Mouse (Mus musculus) cerebellum, adult 8-10 months (tissue): Measurements from ENCODE around the gene Olfr1423.
"Not testable (repeated sequence)": the region's sequence is repeated elsewhere in the genome, so short reads cannot be mapped to it uniquely, and the experiment has no call there.

ENCODE experiments used
- DNase-seq: peaks from one replicate; pipeline ENCODE4 v3.0.0; 2022

Olfr1423 gene

GRCm38 (mm10) chr19:12041217-12041616 is at the start of gene Olfr1423:
Gene Olfr1423, minus strand, starts transcription at chr19:12041317.
- DNase-seq, result no peak

- DNase-seq, result not testable (repeated sequence)
These were observed 36.5 kb upstream of the Olfr1423 start, which contains the start of gene Olfr1425 for GRCm38 (mm10) chr19:12077631-12078030. Gene Olfr1425, minus strand, starts transcription at chr19:12077731.

DNA sequence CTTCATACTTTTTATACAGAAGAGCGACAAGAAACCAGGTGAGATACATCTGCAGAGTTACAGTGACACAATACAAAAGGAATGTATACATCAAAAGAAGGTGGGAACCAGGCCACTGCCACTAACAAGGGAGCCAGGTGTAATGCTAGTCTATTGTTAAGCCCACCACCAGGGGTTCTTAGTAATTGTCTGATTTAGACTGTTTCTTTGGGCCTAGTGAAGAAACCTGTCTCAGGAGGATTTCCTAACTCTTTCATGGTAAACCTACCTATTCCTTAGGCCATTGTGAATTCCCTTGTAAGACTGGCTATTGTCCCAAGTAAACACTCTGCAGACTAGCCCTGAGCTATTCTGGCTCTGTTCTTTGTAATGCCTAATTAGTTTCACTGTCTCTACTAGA is 28.4 kb upstream of the Olfr1423 start:
- DNase-seq, result not testable (repeated sequence)

- not testable (repeated sequence) for DNase-seq
These were observed 26.7 kb upstream of the Olfr1423 start for GRCm38 (mm10) chr19:12067806-12068205.

DNA sequence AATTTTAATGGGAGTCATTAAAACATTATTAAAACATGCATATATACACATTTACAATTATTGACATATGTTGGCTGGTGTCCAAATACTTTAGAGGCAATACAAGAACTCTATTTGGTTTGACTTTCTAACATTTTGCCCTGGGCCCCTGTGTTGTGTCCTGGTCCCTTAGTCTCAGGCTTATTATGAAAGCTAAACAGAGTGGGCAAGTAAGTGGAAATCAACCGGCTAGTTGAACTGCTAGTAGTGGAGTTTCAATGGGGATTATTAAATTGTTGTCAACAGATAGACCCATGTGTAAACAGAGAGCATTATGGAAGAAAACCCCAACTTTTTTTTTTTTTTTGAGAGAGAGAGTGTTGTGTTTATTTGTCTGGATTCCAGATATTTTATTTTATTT is 21.5 kb upstream of the Olfr1423 start, which contains the start of gene Olfr1424:
Gene Olfr1424, minus strand, starts transcription at position 101 of the 400 bp plus-strand sequence.
- DNase-seq, result not testable (repeated sequence)

DNA sequence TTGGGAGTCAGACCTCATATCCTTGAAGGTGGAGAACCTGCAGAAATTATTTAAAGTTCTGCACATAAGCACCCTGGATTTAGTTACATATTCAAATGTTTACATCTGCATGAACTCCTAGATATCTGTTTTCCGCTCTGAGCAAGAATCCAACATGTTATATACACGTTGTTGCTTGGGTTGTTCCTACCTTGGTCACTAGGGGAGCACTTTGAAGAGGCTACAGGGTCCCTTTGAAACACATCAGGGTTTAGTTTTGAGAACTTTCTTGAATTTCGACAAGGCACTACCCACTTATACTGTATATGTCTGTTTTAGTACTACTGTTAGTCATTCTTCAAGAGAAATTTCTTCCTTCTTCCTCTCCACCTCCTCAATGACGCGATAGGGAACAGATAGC is 2.0 kb upstream of the Olfr1423 start:
- no peak for DNase-seq

- no peak for DNase-seq
These were observed 3.4 kb downstream of the Olfr1423 start for GRCm38 (mm10) chr19:12037727-12038126.

- no peak for DNase-seq
These were observed 14.5 kb downstream of the Olfr1423 start for GRCm38 (mm10) chr19:12026606-12027005.

GRCm38 (mm10) chr19:12025333-12025732 is 15.8 kb downstream of the Olfr1423 start:
- no peak for DNase-seq

GRCm38 (mm10) chr19:12024149-12024548 is 17.0 kb downstream of the Olfr1423 start:
- DNase-seq, result no peak

GRCm38 (mm10) chr19:12016192-12016591 is 24.9 kb downstream of the Olfr1423 start:
- no peak for DNase-seq

- DNase-seq, result no peak
These were observed 25.4 kb downstream of the Olfr1423 start for GRCm38 (mm10) chr19:12015708-12016107.

- DNase-seq, result peak; percentile 39
These were observed 27.9 kb downstream of the Olfr1423 start for GRCm38 (mm10) chr19:12013228-12013627.

GRCm38 (mm10) chr19:12012615-12013014 is 28.5 kb downstream of the Olfr1423 start:
- DNase-seq, result no peak

- DNase-seq, result peak; percentile 88
These were observed 29.3 kb downstream of the Olfr1423 start for GRCm38 (mm10) chr19:12011560-12012556.

DNA sequence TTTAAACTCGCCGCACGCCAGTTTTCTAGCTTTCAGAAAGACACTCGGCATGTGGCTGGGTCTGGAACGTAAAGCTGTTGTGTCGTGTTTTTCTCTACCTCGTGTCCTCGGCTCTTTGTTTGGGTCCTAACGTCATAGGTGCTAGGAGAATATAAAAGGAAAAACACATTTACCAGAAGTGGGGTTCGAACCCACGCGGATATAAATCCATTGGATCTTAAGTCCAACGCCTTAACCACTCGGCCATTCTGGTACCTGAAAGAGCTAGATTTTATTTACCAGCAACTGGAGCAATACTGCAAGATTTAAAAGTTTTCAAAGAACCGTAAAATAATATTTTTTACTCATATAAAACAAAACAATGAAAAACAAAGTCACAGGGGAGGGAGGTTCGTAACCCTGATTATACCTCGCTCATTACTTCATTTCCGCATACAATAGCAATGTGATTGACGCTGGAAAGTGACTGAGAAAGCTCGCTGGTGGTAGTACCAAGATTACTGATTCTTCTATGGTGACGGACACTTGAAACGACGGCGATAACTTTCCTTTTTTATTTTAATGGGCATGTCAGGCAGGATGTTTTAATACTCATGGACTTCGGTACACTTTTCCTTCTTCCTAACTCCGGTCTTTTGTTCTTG is 30.1 kb downstream of the Olfr1423 start:
- DNase-seq, result peak; percentile 85

DNA sequence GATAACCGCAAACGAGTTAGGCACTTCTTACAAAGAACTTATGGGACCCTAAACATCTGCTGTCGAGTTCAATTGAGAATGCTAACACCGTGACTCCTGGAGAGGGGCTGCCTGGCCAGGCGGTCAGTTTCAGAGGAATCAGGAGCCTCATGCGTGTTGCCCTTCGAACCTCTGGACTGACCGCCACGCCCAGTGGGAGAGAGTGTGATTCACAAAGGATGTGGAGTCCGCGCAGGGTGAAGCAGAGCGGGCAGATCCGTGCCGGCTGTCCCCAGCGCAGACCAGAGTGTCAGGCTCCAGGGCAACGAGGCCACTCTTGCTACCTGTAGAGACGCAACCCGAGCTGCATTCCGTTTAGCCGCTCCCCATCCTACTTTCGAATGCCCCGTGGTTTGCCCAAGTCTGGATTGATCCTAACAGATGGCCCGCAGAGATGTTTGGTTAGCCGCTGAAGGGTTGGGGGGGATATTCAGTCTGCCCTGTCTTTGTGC is 30.8 kb downstream of the Olfr1423 start:
- DNase-seq, result peak; percentile 59

DNA sequence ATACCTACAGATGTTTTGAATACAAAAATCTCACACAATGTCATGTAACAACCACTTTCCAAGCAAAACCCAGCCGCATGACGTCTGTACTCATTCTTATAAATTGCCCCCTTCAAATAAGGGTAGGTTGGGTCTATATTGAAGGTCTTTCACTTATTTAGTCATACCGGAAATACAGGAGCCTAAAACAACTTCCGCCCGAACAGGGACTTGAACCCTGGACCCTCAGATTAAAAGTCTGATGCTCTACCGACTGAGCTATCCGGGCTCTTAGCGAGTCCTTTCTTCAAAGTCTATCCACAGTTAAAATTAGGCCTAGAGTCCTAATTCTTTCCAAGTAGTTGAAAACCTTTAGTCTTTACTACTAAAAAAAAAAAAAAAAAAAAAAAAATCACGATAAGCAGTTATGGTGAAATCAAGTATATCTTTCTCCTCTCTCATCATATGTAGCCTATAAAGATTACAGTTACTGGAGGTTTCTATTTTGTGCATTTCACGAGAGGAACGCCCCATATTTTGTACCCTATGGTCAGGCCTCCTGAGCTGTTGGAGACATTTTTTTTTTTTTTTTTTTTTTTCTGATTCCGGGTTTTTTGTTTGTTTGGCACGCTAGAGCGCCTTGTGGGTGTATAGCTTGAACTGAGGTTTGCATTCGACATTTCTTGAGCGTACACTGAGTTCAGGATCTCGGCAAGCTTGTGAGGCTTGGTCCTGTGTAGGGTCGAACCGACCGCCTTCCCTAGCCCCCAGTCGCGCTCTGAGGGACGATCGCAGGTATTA is 31.4 kb downstream of the Olfr1423 start:
- peak; percentile 72 for DNase-seq

DNA sequence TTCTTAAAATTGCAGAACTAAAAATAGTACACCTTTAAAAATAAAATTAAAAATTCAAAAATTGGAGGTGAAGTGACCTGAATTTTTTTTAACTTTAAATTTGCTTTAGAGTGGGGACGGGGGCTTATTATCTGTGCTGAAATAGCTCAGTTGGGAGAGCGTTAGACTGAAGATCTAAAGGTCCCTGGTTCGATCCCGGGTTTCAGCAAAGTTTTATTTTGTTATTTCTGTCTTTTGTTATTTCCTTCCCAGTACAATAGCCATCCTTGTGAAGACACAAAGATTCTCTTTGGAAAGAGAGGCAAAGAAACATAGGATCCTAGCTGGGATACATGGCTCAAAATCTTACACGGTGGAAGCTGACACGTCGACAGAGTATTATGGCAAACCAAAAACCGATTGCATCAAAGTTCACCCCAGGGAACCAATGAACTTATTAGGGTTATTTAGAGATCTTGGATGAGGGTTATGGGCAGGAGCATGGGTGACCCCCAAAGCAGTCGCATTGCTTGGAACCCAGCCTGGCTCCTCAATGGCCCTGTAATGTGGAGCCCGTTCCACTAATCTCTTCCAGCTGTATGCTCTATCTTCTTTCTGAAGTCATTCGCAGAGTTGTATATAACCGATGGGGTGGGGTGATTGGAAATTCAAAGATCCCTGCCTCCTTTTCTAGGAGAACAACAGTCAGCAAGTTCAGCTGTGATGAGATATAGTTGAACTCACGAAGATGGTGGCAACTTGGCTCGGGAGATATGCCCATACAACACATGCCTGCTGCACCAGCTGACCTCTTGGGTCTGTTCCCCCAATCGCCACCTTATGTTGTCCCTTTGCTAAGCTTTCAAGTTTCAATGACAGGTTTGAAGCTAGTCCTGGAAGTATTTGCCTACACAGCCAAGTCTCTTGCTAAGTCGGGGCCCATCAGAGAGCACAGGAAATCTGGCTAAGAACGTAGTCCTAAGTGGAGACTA is 32.4 kb downstream of the Olfr1423 start:
- peak; percentile 26 for DNase-seq

- peak; percentile 23 for DNase-seq
These were observed 33.8 kb downstream of the Olfr1423 start for GRCm38 (mm10) chr19:12007105-12007931.
